Mouse (Mus musculus) fat pad, adult 2 months (tissue): Measurements from ENCODE around the gene Uso1.

Experiments
- DNase-seq: peaks from one replicate; pipeline ENCODE4 v3.0.0-alpha.2; 2011; ENCODE audit warnings: low read depth, low spot score; ENCODE audit errors: extremely low read depth

Uso1 gene

DNA sequence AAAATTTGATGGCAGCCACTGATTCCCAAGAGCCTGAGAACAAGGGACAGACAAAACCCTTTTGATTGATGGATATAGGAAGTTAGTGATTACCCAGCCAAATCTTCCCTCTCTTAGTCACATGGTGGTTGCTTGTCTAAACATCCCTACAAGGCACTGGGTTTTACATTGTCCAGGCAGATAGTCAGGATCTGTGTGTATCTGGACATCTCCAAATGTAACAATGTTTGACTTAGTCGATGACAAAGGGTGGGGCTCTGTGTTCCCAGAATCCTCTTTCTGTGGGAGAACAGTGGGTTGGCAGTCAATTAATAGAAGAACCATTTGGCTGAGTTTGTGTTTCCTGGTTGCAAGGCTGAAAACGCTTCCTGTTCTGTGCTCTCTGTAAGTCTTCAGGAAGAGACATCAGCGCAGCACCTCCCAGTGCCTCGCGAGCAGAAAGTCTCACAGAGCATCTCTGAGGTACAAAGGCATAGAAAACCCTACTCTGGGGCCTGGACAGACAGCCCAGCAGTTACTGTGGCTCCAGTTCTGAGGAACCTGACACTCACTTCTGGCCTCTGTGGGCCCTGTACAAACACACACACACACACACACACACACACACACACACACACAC, 97.3 kb downstream of the Uso1 start:
- no peak for DNase-seq

DNA sequence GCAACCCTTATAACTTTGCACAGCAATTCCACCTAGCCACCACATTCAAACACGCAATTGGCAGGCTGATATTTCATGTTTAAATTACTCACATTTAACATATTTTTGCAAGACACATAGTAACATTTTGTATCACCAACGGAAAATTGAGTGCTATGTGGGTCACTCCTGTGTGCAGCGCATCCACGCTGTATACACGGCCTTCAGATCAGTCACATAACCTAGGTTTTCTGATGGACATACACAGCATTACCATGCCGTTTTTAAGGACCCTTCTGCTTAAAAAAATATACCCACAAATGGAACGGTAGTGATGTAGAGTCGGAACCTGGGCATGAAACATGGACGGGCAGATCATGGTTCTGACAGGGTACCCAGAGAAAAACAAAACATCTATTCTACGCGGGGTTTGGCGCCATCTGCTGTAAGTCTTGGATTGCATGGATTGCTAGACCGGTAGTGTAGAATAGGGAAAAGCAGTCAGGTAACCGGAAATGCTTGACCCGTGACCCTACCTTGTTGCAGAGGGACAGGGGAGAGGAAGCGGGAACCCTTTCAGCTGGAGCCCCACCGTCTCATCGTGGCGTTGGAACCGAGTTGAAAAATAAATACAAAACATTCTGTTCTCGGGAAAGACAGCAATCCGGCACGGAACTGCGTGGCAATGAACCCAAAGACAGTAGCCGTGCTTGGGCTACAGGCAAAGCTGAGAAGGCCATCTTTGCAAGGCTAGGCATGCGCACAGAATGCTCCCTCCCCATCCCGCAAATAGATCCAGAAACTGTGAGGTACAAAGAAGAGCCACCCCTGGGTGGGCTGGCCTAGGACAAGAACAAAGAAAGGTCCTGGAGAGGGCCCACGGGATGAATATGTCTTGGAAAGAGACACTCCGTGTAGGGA, 101.8 kb downstream of the Uso1 start:
- DNase-seq = no peak

DNA sequence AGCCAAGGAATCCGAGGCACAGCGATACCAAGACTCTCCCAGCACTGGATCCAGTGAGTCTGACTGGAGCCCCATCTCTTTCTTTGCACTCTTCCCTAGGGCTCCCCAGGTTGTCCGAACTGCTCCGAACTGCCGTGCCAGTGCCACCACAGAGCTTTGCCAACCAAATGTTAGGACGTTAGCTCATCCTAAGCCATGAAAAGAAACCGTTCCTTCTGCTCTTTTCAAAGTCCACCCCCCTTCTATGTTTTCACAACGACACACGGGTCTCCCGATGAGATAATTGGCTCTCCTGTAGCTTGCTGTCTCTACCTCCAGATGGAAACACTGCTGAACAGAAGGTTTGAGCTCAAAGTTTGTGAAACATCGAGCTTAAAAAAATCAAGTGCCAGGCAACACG, 103.0 kb downstream of the Uso1 start:
- no peak for DNase-seq

DNA sequence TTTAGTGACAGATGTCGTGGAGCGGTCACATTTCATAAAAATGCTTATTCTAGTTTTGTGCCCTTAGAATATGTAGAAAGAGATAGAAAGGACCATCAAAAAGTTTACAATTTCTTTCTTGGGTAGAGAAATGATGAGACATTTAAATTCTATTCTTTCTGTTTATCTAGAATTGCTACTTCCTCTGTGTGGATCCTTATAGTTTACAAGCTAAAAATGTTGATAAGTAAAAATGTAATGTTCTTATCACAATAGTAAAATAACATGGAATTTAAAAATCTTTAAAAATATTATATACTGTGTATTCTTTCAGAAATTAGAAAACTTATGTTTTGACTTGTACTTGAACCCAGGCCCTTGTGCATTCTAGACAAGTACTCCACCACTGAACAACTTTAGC, 107.2 kb downstream of the Uso1 start:
- no peak for DNase-seq

DNA sequence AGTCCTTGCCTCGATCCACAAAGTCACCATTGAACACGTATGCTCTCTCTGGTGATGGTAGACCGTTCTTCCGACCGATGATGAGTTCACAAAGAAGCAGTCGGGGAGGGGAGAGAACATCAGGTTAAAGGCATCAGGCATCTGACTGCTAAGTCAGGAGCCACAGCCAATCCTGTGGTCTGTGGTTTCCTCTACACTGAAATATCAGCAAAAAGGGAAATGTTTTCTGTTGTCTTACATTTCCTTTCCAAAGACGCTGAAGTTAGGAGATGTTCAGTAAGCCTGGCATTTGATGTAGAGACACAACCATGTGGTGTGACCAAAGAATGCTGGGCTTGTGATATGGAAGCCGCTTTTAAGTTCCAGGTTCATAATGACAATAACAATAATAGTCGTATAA, 107.7 kb downstream of the Uso1 start:
- no peak for DNase-seq

DNA sequence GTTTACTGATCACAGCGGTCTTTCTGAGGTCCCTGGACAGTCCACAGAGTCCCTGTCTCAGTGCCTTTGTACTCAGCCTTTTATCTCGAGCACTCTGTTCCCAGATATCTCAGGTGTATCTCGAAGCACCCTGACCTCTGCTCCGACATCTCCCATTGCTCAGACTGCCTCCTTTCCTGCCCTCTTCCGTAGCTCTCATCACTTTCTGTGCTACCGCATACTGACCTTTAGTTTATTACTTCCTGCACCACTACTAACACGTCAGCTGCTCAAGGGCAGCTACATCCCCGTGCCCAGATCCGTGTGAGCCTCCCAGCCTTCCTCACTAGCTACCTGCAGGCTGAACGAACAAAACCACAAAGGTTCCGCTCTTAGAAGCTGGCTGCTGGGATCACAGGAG, 110.9 kb downstream of the Uso1 start:
- DNase-seq = no peak

DNA sequence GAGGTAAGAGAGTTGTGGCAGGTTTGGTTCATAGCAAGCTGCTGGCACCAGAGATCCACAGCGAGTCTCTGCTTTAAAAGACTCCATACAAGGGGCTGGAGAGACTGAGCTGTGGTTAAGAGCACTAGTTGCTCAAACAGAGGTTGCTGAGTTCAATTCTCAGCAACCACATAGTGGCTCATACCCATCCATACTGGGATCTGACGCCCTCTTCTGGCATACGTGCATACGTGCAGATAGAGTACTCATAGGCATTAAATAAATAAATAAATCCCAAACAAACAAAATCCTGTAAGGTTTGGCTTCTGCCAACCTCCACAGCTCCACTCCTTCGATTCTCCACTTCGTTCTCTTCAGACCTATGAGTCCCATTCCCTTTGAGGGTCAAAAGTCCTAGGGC, 114.3 kb downstream of the Uso1 start:
- no peak for DNase-seq
